Mouse (Mus musculus) retina, embryonic 14.5 days (tissue): ENCODE measurements at regions not wholly inside any gene's neighbourhood (a gene's known extent, or its start where the extent isn't known, plus 50 kb on each side); places are given as distances from the start of the nearest gene placed in this dataset.
A peak's percentile ranks its signal among the peaks of the same experiment; 100 is the strongest.

Experiments used
- DNase-seq: peaks from one replicate; pipeline ENCODE4 v3.0.0-alpha.2; 2015; ENCODE audit warnings: low spot score

DNA sequence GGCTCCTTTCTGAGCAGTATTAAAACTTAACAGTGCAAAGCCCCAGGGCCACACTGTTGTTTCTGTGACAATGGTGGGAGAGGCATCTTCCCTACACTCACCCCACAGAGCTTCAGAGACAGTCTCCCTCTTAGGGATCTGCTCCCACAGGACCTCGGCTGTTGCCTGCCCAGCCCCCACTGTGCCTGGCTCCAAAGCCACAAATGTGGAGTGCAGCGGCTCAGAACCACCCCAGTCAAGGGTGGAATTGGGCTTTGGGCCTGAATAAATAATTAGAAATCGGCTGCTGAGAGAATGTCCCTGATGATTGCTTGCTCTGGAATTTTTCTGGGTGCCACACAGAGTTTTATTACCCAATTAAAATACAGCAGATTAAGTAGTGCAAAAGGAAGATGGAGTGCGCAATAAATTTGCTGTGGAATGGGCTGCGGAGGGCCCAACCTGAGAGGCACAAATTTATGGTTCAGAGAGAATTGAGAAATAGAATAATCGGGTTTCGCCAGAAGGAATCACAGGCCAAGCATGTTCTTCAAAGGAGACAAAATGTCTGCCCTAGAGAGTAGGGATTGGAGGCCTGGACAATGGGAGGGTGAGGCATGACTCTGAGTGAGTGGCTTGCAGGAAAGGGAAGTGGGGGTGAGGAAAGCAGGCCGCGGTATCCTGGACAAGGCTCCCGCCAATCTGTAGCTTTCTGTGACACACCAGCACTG lies 56.4 kb downstream of the Cd24a start:
- DNase-seq = no peak

DNA sequence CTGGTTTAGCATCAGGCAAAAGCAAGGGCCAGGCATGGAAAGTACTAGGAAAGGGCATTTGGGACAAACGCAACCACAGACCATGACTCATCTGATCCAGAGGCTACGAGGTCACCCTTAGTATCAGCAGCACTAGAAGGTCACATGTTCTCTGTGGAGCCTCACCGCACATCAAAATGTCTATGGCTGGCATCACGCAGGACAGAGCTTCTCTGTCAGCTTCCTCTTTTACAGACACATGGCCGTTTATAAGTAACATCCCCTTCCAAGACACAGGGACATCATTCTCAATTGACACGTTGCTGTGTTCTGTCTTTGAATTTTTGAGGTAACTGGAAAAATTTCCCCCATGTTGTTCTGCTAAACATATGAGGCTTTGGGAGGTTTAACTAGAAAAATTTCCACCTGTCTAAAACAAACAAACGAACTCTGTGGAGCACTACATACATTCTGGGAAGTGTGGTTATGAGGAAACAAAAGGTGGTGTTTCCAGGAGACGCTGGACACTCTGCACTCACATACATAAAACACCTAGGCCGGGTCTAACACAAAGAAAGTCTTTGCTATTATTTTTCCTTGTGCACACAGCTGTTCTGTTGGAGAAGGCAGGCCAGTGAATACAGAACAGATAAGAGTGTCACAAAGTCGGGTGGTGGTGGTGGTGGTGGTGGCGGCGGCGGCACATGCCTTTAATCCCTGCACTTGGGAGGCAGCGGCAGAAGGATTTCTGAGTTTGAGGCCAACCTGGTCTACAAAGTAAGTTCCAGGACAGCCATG lies 63.3 kb downstream of the Cd24a start:
- no peak for DNase-seq

DNA sequence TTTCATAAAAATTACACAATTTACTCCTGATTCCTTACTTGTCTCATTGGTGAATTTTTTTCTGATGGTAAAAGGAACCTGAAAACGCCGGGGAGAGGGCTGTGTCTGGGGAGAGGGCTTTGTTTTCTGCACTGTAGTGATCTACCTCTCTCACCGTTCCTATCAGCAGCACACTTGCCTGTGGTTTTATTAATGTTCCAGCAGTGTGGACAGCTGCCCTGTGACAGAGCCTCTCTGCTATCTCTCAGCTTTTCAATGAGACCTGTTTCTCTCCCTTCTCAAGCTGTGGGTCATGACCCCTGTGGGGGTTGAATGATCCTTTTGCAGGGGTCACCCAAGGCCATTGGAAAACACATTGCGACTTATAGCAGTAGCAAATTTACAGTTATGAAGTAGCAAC lies 68.2 kb downstream of the Cd24a start:
- no peak for DNase-seq

DNA sequence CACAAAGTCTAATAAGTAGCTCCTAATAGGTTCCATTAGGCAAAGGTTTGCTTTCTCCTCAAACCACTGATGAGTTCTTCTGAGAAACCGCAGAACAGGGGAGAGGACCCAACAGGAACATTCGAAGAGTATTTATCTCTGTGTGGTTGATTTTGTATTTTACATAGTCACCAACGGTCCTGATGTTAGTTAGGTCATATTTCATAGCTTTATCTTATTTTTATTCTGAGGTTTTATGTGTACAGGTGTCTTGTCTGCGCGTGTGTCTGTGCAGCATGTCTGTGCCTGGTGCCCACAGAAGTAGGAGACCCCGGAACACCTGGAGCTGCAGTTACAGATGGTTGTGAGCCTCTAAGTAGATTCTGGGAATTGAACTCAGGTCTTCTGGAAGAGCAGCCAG lies 68.9 kb downstream of the Cd24a start:
- no peak for DNase-seq

DNA sequence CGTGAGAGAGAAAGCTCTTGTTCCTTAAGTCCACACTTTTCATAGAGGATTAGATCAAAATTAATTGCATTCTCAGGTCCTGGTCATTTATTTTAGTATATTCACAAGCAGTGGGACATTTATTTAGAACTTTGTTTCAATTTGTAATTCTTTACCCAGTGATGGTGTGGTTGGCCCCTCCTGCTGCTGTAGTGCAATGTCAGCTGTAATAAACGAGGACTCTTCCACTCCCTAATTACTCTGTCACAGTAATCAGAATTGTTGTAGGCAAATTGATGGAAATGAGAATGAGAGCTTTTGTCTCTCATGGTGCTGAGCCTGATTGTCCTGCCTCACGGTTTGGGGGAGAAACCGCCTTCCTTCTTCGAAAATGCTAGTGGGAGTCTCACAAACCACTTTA lies 70.1 kb downstream of the Cd24a start:
- DNase-seq = peak; percentile 59

DNA sequence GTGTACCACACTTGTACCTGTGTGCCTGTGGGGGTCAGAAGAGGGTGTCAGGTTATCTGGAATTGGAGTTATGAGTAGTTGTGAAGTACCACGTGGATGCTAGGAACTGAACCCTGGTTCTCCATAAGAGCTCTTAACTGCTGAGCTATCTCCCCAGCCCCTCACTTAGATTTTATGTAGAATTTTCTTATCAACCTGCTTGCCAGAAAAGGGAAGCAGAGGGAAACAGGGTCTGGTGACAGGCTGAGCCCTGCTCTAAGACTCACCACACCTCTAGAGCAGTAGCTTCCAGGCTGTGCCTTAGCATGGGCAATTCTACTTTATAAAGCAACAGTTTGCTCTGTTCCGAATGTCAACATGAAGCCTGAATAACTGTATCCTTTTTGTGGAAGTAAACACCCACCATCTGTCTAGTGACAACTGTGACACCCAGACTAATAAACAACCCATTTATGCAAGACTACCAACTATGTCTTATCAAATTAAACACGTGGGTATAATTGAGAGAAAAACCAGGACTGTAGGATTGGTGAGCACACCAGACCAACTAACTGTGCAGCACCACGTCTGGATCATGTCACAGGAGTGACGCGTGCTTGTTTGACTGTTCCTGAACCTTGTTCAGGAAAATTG lies 70.8 kb downstream of the Cd24a start:
- DNase-seq = no peak

DNA sequence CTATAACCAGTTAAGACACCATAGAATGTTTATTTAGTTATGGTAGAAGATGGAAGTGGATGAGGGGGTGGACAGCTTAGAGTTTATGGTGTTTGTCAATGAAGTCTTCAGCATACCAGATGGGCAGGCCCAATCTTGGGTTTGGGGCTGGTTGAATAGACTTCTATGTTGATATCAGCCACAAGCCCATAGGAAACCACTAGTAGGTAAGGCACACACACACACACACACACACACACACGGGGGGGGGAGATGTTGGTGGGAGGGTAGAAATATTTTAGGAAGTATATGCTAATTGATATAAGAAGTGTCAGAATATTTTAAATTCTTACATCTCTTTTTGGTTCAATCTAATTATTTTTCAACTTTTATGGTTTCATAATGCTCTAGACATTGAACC lies 72.4 kb downstream of the Cd24a start:
- DNase-seq = no peak

DNA sequence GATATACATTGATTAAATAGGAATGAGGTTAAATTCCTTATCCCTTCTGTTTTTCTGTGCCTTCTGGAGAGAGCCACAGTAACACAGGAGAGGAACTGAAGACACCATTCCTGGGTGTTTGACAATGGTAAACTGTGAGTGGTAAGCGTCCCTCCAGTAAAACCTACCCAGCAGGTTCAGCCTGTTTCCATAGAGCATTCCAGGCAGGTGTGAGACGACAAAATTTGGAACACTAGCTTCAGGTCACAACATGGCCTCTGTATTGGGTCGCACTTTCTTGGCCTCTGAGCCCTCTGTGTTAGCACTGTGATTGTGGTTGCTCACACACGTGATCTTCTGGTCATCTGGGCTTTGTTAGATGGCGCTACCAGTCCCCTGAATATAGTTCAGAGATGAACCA lies 73.4 kb downstream of the Cd24a start:
- DNase-seq = no peak

DNA sequence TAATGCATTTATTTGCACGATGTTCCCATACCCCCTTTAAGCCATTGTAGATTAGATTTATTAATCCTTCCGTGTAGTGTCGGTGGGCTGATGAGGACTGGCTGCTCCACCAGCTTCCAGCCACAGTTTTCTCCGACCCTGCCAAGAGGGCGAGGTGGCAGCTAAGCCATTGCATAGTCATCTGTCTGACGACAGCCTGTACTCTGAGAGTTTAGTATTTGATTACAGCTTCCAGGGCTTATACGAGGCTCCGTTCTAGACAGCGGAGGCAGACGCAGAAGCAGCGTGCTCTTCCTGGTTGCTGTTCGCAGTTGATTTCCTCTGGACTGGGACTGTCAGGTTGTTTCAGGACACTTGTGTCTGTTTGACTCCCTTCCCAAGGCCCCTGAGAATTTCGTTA lies 73.8 kb downstream of the Cd24a start:
- no peak for DNase-seq

DNA sequence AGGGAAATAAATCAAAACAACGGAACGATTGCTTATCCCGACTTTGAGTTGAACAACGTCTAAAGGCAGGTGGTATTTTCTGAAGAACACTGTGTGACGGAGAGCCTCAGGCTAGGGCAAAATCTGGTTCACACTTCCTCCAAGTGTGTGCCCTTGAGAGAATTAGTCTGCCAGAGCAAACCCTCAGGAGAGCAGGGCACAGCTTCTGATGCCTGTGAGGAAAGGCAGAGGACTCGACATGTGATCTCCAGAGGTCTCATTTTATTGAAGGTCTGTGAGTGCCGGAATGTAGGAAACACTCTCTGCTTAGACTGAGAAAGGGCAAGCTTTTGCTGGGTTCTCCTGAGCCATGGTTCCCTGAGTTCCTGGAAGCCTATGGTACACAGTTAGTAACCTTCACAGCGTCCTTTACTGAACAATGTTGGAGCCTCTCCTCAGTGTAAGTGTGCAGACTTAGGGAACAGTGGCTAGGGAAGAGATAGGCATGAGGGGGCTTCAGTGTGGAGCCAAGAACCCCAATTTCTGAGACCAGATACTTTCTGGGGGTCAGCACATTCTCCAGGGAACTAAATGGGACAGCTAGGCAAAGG lies 77.1 kb downstream of the Cd24a start:
- DNase-seq = no peak

DNA sequence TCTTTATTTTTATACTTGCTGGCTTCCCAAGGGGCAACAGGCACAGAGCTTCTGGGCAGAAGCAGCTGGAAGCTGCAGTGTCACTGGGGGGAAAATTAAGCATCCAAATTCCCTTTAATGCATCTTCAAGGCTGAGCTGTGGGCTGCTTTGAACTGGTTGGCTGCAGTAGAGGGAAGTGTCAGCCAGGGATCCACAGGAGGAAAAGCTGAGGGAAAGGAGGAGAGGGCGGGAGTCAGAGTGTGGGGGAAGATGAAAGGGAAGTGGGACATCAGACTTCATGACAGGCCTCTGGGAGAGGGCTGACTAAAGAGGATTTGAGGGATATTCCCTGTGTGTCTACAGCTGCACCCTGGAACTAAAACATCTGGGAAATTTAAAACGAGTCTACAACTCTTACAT lies 77.6 kb downstream of the Cd24a start:
- DNase-seq = no peak

DNA sequence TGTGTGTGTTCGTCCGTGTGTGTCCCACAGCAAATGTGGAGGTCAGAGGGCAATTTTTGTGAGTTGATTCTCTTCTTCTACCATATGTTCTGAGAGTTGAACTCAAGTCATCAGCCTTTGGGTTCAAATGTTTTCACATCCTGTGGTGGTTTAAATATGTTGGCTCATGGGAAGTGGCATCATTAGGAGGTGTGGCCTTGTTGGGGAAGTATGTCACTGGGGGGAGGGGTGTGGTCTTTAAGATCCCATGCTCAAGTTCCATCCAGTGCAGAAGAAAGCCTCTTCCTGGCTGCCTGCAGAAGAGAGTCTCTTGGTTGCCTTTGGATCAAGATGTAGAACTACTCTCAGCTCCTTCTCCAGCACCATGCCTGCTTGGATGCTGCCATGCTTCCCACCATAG lies 78.1 kb downstream of the Cd24a start:
- DNase-seq = no peak

DNA sequence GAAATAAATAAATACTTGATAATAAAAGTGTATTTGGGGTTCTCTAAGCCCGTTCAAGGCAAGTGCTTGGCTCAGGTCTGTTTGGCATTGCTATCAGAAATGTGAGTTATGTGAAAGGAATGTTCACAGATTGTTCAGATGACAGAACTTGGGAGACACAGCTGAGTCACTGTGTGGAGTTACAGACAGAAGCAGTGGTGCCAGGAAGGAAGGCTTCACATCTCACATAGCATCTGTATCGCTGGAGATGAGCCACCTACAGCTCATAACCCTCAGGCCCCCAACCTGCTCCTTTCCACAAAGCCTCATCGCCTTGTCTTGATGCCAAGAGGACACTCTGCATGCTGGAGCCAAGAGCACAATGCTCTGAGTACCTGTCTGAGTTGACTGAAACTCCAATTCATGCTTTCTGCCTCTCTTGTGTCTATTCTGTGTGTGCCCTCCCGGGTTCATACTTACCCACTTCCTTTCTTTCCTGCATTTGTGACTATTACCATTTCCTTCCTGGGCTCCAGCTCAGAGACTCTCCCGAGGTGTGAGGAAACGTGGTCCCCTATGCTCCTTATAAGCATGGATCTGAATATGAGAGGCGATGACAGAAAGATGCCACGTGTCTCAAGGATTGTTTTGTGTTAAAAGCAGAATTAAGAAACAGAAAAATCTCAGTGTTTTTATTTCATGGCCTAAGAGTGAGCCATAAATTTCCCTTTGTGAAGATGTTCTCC lies 79.6 kb downstream of the Cd24a start:
- no peak for DNase-seq

DNA sequence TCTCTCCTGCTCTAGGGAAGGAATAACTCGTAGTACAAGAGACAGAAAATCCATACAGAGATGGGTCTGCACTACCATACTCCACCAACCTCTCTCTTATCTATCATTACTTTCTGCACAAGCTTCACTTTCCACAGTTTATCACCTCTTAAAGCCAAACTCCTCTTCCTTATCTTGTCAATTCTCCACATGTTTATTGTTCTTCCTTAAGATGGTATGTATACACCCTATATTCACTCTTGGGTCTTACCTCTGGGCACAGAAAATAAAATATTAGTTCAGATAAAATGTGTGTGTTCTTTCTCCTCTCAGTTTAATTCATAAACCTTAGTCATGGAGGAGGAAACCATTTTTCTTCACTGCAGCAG lies 80.1 kb downstream of the Cd24a start:
- DNase-seq = no peak

DNA sequence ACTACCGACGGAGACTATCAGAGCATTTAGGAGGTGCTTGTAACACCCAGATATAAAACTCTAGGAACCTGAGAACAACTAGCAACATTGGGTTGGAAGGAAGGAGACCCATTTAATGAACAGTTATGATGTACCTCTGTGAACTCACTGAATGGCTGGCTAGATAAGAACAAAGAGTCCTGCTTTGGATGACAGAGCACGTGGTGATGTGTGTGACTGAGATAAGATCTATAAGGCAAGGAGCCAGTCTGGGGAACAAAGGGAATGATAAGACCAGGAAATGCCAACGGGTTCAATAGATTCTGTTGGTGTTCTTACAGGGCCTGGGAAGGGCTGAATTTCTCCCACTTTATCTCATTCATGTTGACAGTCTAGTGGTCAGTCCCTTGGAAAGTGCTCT lies 86.8 kb downstream of the Cd24a start:
- DNase-seq = no peak

DNA sequence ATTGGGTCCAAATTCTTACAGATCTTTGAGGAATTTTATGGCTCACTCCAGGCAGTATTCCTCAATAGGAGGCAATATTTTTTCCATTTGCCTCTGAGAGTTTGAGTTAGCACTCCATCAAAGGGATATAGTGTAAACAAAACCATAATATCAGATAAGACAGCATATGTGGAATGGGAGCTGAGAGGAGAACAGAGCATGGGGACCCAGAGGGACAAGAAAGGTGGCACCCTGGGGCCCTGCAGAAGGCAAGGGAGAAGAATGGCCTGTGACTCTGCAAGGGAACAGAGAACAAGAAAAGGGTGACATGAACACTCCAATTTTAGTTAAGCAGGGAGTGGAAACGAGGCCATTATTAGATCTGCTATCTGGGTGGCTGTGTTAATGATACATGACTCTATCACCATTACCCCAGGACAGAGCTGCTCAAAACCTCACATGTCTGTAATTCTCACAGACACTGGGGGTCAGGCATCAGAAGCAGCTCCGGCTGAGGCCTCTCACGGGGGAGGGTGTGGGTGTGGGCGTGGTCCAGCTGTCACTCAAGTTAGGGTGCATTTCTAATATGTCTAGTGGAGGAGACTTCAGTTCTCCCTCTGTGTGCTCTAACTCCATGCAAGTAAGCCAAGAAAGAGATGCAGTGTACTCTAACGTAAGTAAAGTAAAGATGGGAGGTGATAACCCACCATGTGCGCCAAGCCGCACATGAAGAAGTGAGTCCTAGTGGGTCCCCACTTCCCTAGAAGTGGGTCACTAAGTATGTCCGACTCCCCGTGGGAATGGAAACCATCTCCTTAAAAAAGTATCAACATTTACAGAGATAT lies 88.4 kb downstream of the Cd24a start:
- DNase-seq = no peak

DNA sequence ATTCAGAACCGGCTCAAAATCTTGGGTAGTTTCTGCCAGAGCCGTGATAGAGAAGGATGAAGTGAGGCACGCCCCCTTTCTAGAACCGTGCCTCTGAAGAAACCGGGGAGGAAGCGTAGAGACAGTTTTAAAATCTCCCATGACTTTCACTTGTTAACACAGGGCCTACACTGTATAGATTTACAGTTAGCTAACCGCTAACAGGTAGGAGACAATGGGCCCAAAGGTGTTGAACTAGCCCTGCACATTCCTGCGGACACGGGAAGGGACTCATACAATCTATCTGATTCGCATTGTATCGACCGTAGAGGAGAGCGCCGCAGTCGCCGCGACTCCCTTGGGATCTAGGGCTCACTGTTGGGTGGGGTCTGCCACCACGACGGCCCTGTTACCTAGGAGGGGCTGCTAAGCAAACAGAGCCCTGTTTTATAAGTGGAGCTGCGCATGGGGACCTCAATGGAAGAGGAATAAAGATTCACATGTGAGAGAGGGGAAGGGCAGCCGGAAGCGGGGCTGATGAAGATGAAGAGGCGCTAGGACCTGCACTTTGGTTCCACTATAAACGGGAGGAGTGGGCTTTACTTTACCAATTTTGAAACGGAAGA lies 89.1 kb downstream of the Cd24a start:
- DNase-seq = no peak

DNA sequence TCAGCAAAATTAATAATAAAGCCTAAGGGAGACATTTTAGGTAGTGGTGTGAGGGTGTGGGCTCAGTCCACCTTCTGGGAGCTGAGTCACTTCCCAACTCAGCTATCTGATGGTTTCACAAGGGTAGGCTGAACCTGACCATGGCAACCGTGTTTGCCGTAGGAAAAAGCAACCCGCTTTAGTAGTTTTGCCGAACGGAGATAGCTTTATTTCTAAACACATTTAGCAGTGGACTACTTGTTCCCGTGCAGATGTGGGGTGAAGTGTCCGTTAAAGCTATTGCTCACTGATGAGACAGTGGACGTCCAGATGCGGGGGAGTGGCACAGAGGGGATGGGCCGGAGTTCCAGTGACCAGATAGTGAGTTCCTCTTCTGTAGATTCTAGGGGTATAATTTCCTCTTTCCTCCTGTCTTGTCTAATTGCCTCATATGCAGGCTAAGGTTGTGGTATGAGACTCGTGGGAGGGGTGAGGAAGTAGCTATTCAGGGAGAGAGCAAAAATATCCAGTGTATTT lies 89.7 kb downstream of the Cd24a start:
- DNase-seq = no peak

DNA sequence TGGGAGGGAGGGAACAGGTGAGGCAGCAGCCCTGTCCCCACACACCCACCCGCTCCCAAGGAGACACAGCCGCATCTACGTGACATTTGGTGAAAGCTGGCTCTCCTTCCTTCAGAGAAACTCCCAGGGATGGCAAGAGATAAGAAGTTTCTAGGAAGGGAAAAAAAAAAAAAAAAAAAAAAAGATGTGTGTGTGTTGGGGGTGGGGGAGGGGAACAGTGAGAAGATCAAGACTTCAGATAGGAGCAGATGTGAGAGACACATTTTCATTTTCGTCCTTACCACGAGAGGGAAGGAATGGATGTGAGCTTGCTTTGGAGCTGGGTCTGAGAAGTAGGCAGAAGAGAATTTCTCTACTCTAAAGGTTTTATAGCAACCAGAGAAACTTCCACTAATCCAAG lies 91.4 kb downstream of the Cd24a start:
- no peak for DNase-seq

DNA sequence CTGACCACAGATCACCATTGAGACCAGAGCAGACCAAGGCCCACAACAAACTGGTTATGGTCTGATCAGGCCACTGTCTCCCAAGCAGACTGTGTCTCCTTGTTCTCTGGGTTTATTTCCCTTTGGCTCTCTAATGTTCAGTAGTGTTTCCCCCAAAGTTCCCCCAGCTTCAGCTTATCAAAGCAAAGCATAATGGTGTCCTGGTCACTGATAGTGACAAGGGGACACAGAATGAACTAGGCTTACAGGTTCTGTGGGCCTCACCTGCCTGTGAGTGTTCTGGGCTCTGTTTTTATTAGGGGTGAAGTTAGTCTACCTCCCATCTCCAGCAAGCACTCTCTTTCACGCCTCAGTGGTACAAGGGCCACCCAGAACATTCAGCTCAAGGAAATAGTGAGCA lies 92.7 kb downstream of the Cd24a start:
- no peak for DNase-seq

DNA sequence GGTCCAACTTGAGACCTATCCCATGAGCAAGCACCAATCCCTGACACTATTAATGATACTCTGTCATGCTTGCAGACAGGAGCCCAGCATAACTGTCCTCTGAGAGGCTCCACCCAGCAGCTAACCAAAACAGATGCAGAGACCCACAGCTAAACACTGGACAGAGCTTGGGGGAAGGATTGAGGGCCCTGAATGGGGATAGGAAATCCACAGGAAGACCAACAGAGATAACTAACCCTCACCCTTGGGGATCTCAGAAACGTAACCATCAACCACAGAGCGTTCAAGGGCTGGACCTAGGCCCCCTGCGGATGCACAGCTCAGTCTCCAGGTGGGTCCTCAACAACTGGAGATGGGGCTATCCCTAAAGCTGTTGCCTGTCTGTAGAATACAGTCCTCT lies 93.7 kb downstream of the Cd24a start:
- no peak for DNase-seq
